Mouse (Mus musculus) ES-E14 (cell line): Measurements from ENCODE around the gene Plch2. TPM values are rescaled to one million over a fixed set of nuclear protein-coding genes. Genes with fewer than 3 reads are reported as not detected.
A peak's percentile ranks its signal among the peaks of the same experiment; 100 is the strongest.

ENCODE experiments used
- DNase-seq: peaks from one replicate; pipeline ENCODE4 v3.0.0-alpha.2; 2013; ENCODE audit warnings: low read depth, low spot score
- H3K27ac ChIP-seq: 2 replicates; pipeline ENCODE4 v1.5.1; 2012; ENCODE audit warnings: low read depth, mild to moderate bottlenecking, low read length, moderate library complexity, mixed read lengths; ENCODE audit not compliant: poor library complexity, insufficient read depth, severe bottlenecking
- H3K36me3 ChIP-seq: 2 replicates; pipeline ENCODE4 v1.6.1; 2012; ENCODE audit warnings: mild to moderate bottlenecking, low read length, moderate library complexity, mixed read lengths; ENCODE audit not compliant: control insufficient read depth, poor library complexity, insufficient read depth, severe bottlenecking
- H3K4me1 ChIP-seq, 2 experiments: fragments of 150-350 bp in 1 of 2; sonication (generic) in 1 of 2; 2 replicates each; pipeline ENCODE4 v1.6.1; 2012; ENCODE audit warnings: low read length in 2 of 2, mild to moderate bottlenecking in 1 of 2, mixed read lengths in 1 of 2; ENCODE audit not compliant: control insufficient read depth in 2 of 2, insufficient read depth in 2 of 2, poor library complexity in 1 of 2
- H3K4me3 ChIP-seq, 2 experiments: fragments of 150-350 bp in 1 of 2; sonication (generic) in 1 of 2; 2 replicates each; pipeline ENCODE4 v1.5.1; 2012; ENCODE audit warnings: low read length in 2 of 2, low read depth in 1 of 2, mild to moderate bottlenecking in 1 of 2, mixed read lengths in 1 of 2; ENCODE audit not compliant: insufficient read depth in 1 of 2, poor library complexity in 1 of 2, severe bottlenecking in 1 of 2
- H3K9ac ChIP-seq: 2 replicates; pipeline ENCODE4 v1.6.1; 2012; ENCODE audit warnings: low read depth, mild to moderate bottlenecking, low read length, mixed read lengths; ENCODE audit not compliant: poor library complexity, insufficient read depth, severe bottlenecking
- H3K9me3 ChIP-seq: fragments of 150-350 bp; sonication (generic); 2 replicates; pipeline ENCODE4 v1.6.1; 2012; ENCODE audit warnings: low read depth, mild to moderate bottlenecking, low read length; ENCODE audit not compliant: control insufficient read depth, insufficient read depth
- CHD2 ChIP-seq: IDR thresholded peaks from 2 replicates; pipeline ENCODE4 v1.6.1; 2014; ENCODE audit warnings: mild to moderate bottlenecking, low read depth, low read length, inconsistent platforms
- HCFC1 ChIP-seq: IDR thresholded peaks from 2 replicates; pipeline ENCODE4 v1.6.1; 2012; ENCODE audit warnings: low read length, inconsistent platforms, borderline replicate concordance; ENCODE audit not compliant: insufficient read depth
- MAFK ChIP-seq: IDR thresholded peaks from 2 replicates; pipeline ENCODE4 v1.6.1; 2014; ENCODE audit warnings: mild to moderate bottlenecking, low read depth, low read length, inconsistent platforms; ENCODE audit not compliant: insufficient read depth
- ZC3H11A ChIP-seq: IDR thresholded peaks from 2 replicates; pipeline ENCODE4 v1.6.1; 2012; ENCODE audit warnings: low read depth, mild to moderate bottlenecking, inconsistent platforms, low read length, borderline replicate concordance
- ZNF384 ChIP-seq: IDR thresholded peaks from 2 replicates; pipeline ENCODE4 v1.6.1; 2012; ENCODE audit warnings: low read depth, low read length, inconsistent platforms
- in situ Hi-C, 2 experiments: fragments of 600-800 bp; cut with MboI; formaldehyde crosslinking; loops; one replicate each; pipeline ENCODE4 v1.15.1; 2025; ENCODE audit warnings: low sequenced_read_pairs in 2 of 2, inconsistent platforms in 1 of 2; ENCODE audit not compliant: unreplicated experiment in 2 of 2
- total RNA-seq: library from RNA; depleted of rRNA; stranded (reverse); fragments of 300-350 nt; gene quantifications from 2 replicates; pipeline ENCODE4 v1.2.3, GENCODE M21; 2012

Gene Plch2
- total RNA-seq, 1 experiment: 0.94 TPM

GRCm38 (mm10) chr4:154948066-154948939 is 108.3 kb downstream of the Plch2 start:
- in situ Hi-C loops: no loop called here
- no peaks in the 10 kb centered on the region for H3K9me3 ChIP-seq
- peaks cover 2 to 15% of the 10 kb centered on the region in 2 experiments; a peak in 2 of 4 replicates for H3K4me1 ChIP-seq
- H3K9ac ChIP-seq: no peak overlapping the region
- no peak for TF ChIP-seq HCFC1
- TF ChIP-seq CHD2: no peak
- no peak for TF ChIP-seq ZNF384
- TF ChIP-seq MAFK: no peak
- no peak for TF ChIP-seq ZC3H11A
- no peak overlapping the region for H3K27ac ChIP-seq
- no peaks in the 10 kb centered on the region for H3K36me3 ChIP-seq
- no peak for DNase-seq
- no peak overlapping the region for H3K4me3 ChIP-seq

GRCm38 (mm10) chr4:154946319-154946718 is 110.3 kb downstream of the Plch2 start:
- Histone ChIP-seq H3K4me3 (peak overlapping the region; percentile 48 to 57; a peak in 3 of 4 replicates), H3K36me3 (no peaks in the 10 kb centered on the region), H3K9ac (peak overlapping the region; percentile 21; the same call in 1 of the 2 replicates), H3K4me1 (peaks cover 0 to 14% of the 10 kb centered on the region in 2 experiments; a peak in 1 of 4 replicates), H3K9me3 (no peaks in the 10 kb centered on the region), H3K27ac (no peak overlapping the region)
- no peak for TF ChIP-seq ZNF384
- TF ChIP-seq CHD2: no peak
- no peak for TF ChIP-seq HCFC1
- TF ChIP-seq ZC3H11A: no peak
- no peak for TF ChIP-seq MAFK
- DNase-seq: peak; percentile 93
- in situ Hi-C loops: no loop called here

GRCm38 (mm10) chr4:154944121-154944590 is 112.4 kb downstream of the Plch2 start:
- Histone ChIP-seq H3K9ac (no peak overlapping the region), H3K9me3 (no peaks in the 10 kb centered on the region), H3K36me3 (no peaks in the 10 kb centered on the region), H3K4me1 (peaks cover 0 to 14% of the 10 kb centered on the region in 2 experiments; a peak in 1 of 4 replicates), H3K27ac (no peak overlapping the region), H3K4me3 (no peak overlapping the region)
- TF ChIP-seq HCFC1 (no peak), ZNF384 (no peak), ZC3H11A (peak; percentile 84), MAFK (no peak)
- DNase-seq: peak; percentile 83
- in situ Hi-C loops: no loop called here

- peaks cover 0 to 14% of the 10 kb centered on the region in 2 experiments; a peak in 1 of 4 replicates for H3K4me1 ChIP-seq
- DNase-seq: no peak
- no peak overlapping the region for H3K27ac ChIP-seq
- no peaks in the 10 kb centered on the region for H3K36me3 ChIP-seq
- no peak overlapping the region for H3K4me3 ChIP-seq
- in situ Hi-C loops: no loop called here
- peak overlapping the region; percentile 38 for H3K9ac ChIP-seq
- no peak for TF ChIP-seq ZC3H11A
- TF ChIP-seq CHD2: no peak
- no peak for TF ChIP-seq MAFK
- no peak; the same call in 1 of the 2 replicates for TF ChIP-seq HCFC1
- TF ChIP-seq ZNF384: no peak
- H3K9me3 ChIP-seq: no peaks in the 10 kb centered on the region
These were observed 113.1 kb downstream of the Plch2 start for GRCm38 (mm10) chr4:154943323-154944039.
